Mouse (Mus musculus): ENCODE measurements at regions not wholly inside any gene's neighbourhood (a gene's known extent, or its start where the extent isn't known, plus 50 kb on each side); places are given as distances from the start of the nearest gene placed in this dataset.

GRCm38 (mm10) chr15:85661771-85662170 lies 73.0 kb upstream of the Ppara start:
- H3K9me3 ChIP-seq (ENCODE audit: control insufficient read depth, low read length) = no peaks in the 10 kb centered on the region
- H3K4me3 ChIP-seq (ENCODE audit: control insufficient read depth in 1 of 2, insufficient read depth in 1 of 2, low read depth in 1 of 2, low read length in 2 of 2) = no peak overlapping the region
- peaks cover 2 to 4% of the 10 kb centered on the region in 2 experiments; a peak in 1 of 4 replicates for H3K4me1 ChIP-seq (ENCODE audit: control insufficient read depth in 2 of 2, insufficient read depth in 2 of 2, low read length in 2 of 2)
- H3K4me2 ChIP-seq (ENCODE audit: low read length) = no peak overlapping the region
- no peak overlapping the region for H3K27ac ChIP-seq (replicated peaks in 1 of 2; ENCODE audit: control insufficient read depth in 1 of 2, insufficient read depth in 1 of 2, low read depth in 2 of 2, low read length in 2 of 2)
- no peak for ATAC-seq (ENCODE audit: insufficient number of reproducible peaks, insufficient read depth, low FRiP score, low read depth)
- no peak overlapping the region for H3K9ac ChIP-seq (ENCODE audit: low read length)
- H3K27me3 ChIP-seq (ENCODE audit: control insufficient read depth, insufficient read depth, low read length) = peaks cover 34% of the 10 kb centered on the region
- H3K36me3 ChIP-seq (ENCODE audit: control insufficient read depth, insufficient read depth, low read length) = peaks cover 12% of the 10 kb centered on the region; the same call in 1 of the 2 replicates
- WGBS = 93% methylated on average over 5 of the region's 5 CpGs

GRCm38 (mm10) chr15:85662271-85662670 lies 72.5 kb upstream of the Ppara start:
- H3K4me1 ChIP-seq (ENCODE audit: control insufficient read depth in 2 of 2, insufficient read depth in 2 of 2, low read length in 2 of 2) = peaks cover 2 to 4% of the 10 kb centered on the region in 2 experiments; a peak in 1 of 4 replicates
- WGBS = 82% methylated on average over 8 of the region's 8 CpGs
- H3K4me2 ChIP-seq (ENCODE audit: low read length) = no peak overlapping the region
- H3K4me3 ChIP-seq (ENCODE audit: control insufficient read depth in 1 of 2, insufficient read depth in 1 of 2, low read depth in 1 of 2, low read length in 2 of 2) = no peak overlapping the region
- no peak for ATAC-seq (ENCODE audit: insufficient number of reproducible peaks, insufficient read depth, low FRiP score, low read depth)
- no peaks in the 10 kb centered on the region for H3K9me3 ChIP-seq (ENCODE audit: control insufficient read depth, low read length)
- H3K27me3 ChIP-seq (ENCODE audit: control insufficient read depth, insufficient read depth, low read length) = peaks cover 35% of the 10 kb centered on the region
- H3K27ac ChIP-seq (replicated peaks in 1 of 2; ENCODE audit: control insufficient read depth in 1 of 2, insufficient read depth in 1 of 2, low read depth in 2 of 2, low read length in 2 of 2) = no peak overlapping the region
- H3K9ac ChIP-seq (ENCODE audit: low read length) = no peak overlapping the region
- peaks cover 12% of the 10 kb centered on the region; the same call in 1 of the 2 replicates for H3K36me3 ChIP-seq (ENCODE audit: control insufficient read depth, insufficient read depth, low read length)

DNA sequence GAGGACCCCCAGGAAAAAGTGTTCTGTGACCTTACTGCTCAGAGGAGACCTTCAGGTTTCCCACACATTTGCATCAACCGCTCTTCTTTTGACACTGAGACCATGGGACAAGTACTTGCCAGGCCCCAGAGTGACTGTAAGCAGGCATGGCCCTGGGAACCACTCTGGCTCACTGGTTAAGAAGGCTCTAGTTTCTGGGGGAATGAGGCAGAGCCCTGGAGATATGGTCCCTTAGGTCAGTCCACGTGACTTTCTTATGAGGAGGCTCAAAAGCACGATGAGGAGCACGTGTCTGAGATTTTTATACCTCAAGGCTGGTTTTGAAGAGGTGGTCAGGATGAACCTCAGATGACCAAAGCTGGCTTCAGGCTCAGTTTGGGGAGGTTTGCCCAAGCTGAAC lies 72.1 kb upstream of the Ppara start:
- ATAC-seq (ENCODE audit: insufficient number of reproducible peaks, insufficient read depth, low FRiP score, low read depth) = no peak
- peaks cover 12% of the 10 kb centered on the region; the same call in 1 of the 2 replicates for H3K36me3 ChIP-seq (ENCODE audit: control insufficient read depth, insufficient read depth, low read length)
- peaks cover 2 to 4% of the 10 kb centered on the region in 2 experiments; a peak in 1 of 4 replicates for H3K4me1 ChIP-seq (ENCODE audit: control insufficient read depth in 2 of 2, insufficient read depth in 2 of 2, low read length in 2 of 2)
- WGBS = 83% methylated on average over 4 of the region's 4 CpGs
- no peak overlapping the region for H3K4me3 ChIP-seq (ENCODE audit: control insufficient read depth in 1 of 2, insufficient read depth in 1 of 2, low read depth in 1 of 2, low read length in 2 of 2)
- peaks cover 35% of the 10 kb centered on the region for H3K27me3 ChIP-seq (ENCODE audit: control insufficient read depth, insufficient read depth, low read length)
- no peak overlapping the region for H3K4me2 ChIP-seq (ENCODE audit: low read length)
- no peak overlapping the region for H3K27ac ChIP-seq (replicated peaks in 1 of 2; ENCODE audit: control insufficient read depth in 1 of 2, insufficient read depth in 1 of 2, low read depth in 2 of 2, low read length in 2 of 2)
- no peaks in the 10 kb centered on the region for H3K9me3 ChIP-seq (ENCODE audit: control insufficient read depth, low read length)
- H3K9ac ChIP-seq (ENCODE audit: low read length) = no peak overlapping the region

- peaks cover 7% of the 10 kb centered on the region; the same call in 1 of the 2 replicates for H3K36me3 ChIP-seq (ENCODE audit: control insufficient read depth, insufficient read depth, low read length)
- no peak for ATAC-seq (ENCODE audit: insufficient number of reproducible peaks, insufficient read depth, low FRiP score, low read depth)
- no peak overlapping the region for H3K4me3 ChIP-seq (ENCODE audit: control insufficient read depth in 1 of 2, insufficient read depth in 1 of 2, low read depth in 1 of 2, low read length in 2 of 2)
- H3K27me3 ChIP-seq (ENCODE audit: control insufficient read depth, insufficient read depth, low read length) = peaks cover 35% of the 10 kb centered on the region
- no peak overlapping the region for H3K27ac ChIP-seq (replicated peaks in 1 of 2; ENCODE audit: control insufficient read depth in 1 of 2, insufficient read depth in 1 of 2, low read depth in 2 of 2, low read length in 2 of 2)
- 85% methylated on average over 17 of the region's 17 CpGs for WGBS
- H3K9ac ChIP-seq (ENCODE audit: low read length) = no peak overlapping the region
- peaks cover 2 to 5% of the 10 kb centered on the region in 2 experiments; a peak in 2 of 4 replicates for H3K4me1 ChIP-seq (ENCODE audit: control insufficient read depth in 2 of 2, insufficient read depth in 2 of 2, low read length in 2 of 2)
- no peak overlapping the region for H3K4me2 ChIP-seq (ENCODE audit: low read length)
- H3K9me3 ChIP-seq (ENCODE audit: control insufficient read depth, low read length) = no peaks in the 10 kb centered on the region
Observed at GRCm38 (mm10) chr15:85663757-85664431, 70.9 kb upstream of the Ppara start.

- Histone ChIP-seq H3K9me3 (ENCODE audit: control insufficient read depth, low read length) (no peaks in the 10 kb centered on the region), H3K36me3 (ENCODE audit: control insufficient read depth, insufficient read depth, low read length) (peaks cover 7% of the 10 kb centered on the region; the same call in 1 of the 2 replicates), H3K9ac (ENCODE audit: low read length) (no peak overlapping the region), H3K27ac (replicated peaks in 1 of 2; ENCODE audit: control insufficient read depth in 1 of 2, insufficient read depth in 1 of 2, low read depth in 2 of 2, low read length in 2 of 2) (no peak overlapping the region), H3K4me3 (ENCODE audit: control insufficient read depth in 1 of 2, insufficient read depth in 1 of 2, low read depth in 1 of 2, low read length in 2 of 2) (no peak overlapping the region), H3K4me2 (ENCODE audit: low read length) (no peak overlapping the region), H3K4me1 (ENCODE audit: control insufficient read depth in 2 of 2, insufficient read depth in 2 of 2, low read length in 2 of 2) (peaks cover 2 to 9% of the 10 kb centered on the region in 2 experiments; a peak in 3 of 4 replicates), H3K27me3 (ENCODE audit: control insufficient read depth, insufficient read depth, low read length) (peaks cover 30% of the 10 kb centered on the region)
- 83% methylated on average over 10 of the region's 10 CpGs for WGBS
- no peak for ATAC-seq (ENCODE audit: insufficient number of reproducible peaks, insufficient read depth, low FRiP score, low read depth)
Observed at GRCm38 (mm10) chr15:85664432-85664828, 70.4 kb upstream of the Ppara start.

GRCm38 (mm10) chr15:85665181-85665821 lies 69.5 kb upstream of the Ppara start:
- Histone ChIP-seq H3K9ac (ENCODE audit: low read length) (no peak overlapping the region), H3K27ac (replicated peaks in 1 of 2; ENCODE audit: control insufficient read depth in 1 of 2, insufficient read depth in 1 of 2, low read depth in 2 of 2, low read length in 2 of 2) (no peak overlapping the region), H3K4me1 (ENCODE audit: control insufficient read depth in 2 of 2, insufficient read depth in 2 of 2, low read length in 2 of 2) (peaks cover 6 to 14% of the 10 kb centered on the region in 2 experiments; a peak in 3 of 4 replicates), H3K36me3 (ENCODE audit: control insufficient read depth, insufficient read depth, low read length) (peaks cover 7% of the 10 kb centered on the region; the same call in 1 of the 2 replicates), H3K9me3 (ENCODE audit: control insufficient read depth, low read length) (no peaks in the 10 kb centered on the region), H3K4me2 (ENCODE audit: low read length) (no peak overlapping the region), H3K4me3 (ENCODE audit: control insufficient read depth in 1 of 2, insufficient read depth in 1 of 2, low read depth in 1 of 2, low read length in 2 of 2) (no peak overlapping the region), H3K27me3 (ENCODE audit: control insufficient read depth, insufficient read depth, low read length) (peaks cover 24% of the 10 kb centered on the region)
- ATAC-seq (ENCODE audit: insufficient number of reproducible peaks, insufficient read depth, low FRiP score, low read depth) = no peak
- WGBS = 79% methylated on average over 12 of the region's 12 CpGs

DNA sequence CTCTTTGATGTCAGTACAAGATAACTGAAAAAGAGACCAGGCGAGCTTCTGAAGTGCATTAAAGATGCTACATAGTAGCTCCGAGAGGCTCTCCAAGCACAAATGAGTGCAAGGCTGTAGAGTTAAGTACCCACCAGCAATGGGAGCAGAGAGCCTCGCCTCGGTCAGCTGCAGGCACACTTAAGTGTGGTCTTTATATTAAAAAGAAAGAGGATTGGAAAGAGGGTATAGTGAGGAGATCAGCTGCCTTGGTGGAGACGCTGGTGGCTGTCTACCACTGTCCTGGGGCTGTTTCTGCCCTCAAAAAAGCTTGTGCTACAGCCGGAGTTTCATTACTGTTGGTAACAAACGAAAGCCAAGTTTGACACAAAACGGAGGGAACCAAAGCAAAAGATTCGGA lies 68.3 kb upstream of the Ppara start:
- Histone ChIP-seq H3K27me3 (ENCODE audit: control insufficient read depth, insufficient read depth, low read length) (peaks cover 13% of the 10 kb centered on the region), H3K4me1 (ENCODE audit: control insufficient read depth in 2 of 2, insufficient read depth in 2 of 2, low read length in 2 of 2) (peaks cover 4 to 10% of the 10 kb centered on the region in 2 experiments; a peak in 3 of 4 replicates)
- WGBS = 74% methylated on average over 9 of the region's 9 CpGs

More for the DNA sequence above, 68.3 kb upstream of the Ppara start:
- H3K9ac ChIP-seq (ENCODE audit: low read length) = no peak overlapping the region
- H3K4me3 ChIP-seq (ENCODE audit: control insufficient read depth in 1 of 2, insufficient read depth in 1 of 2, low read depth in 1 of 2, low read length in 2 of 2) = no peak overlapping the region
- no peaks in the 10 kb centered on the region for H3K9me3 ChIP-seq (ENCODE audit: control insufficient read depth, low read length)
- no peak for ATAC-seq (ENCODE audit: insufficient number of reproducible peaks, insufficient read depth, low FRiP score, low read depth)
- no peak overlapping the region for H3K4me2 ChIP-seq (ENCODE audit: low read length)
- H3K36me3 ChIP-seq (ENCODE audit: control insufficient read depth, insufficient read depth, low read length) = peaks cover under 1% of the 10 kb centered on the region; the same call in 1 of the 2 replicates
- no peak overlapping the region for H3K27ac ChIP-seq (replicated peaks in 1 of 2; ENCODE audit: control insufficient read depth in 1 of 2, insufficient read depth in 1 of 2, low read depth in 2 of 2, low read length in 2 of 2)

All from heart, embryonic 14.5 days (tissue).